Mouse (Mus musculus) spleen, adult 2 months (tissue): ENCODE data around the gene Tbc1d2b. TPM values are rescaled to one million over a fixed set of nuclear protein-coding genes. Genes with fewer than 3 reads are reported as not detected.

ENCODE experiments used
- DNase-seq, 2 experiments: peaks; one replicate each; pipeline versions ENCODE4 v3.0.0 to v3.0.0-alpha.2; 2012 to 2021; ENCODE audit warnings: low spot score in 2 of 2, low read depth in 1 of 2
- H3K27ac ChIP-seq: fragments of 200-500 bp; 2 replicates; pipeline ENCODE4 v1.5.1; 2012; ENCODE audit warnings: low read length, inconsistent platforms; ENCODE audit not compliant: insufficient read depth
- H3K27me3 ChIP-seq: fragments of 200-500 bp; 2 replicates; pipeline ENCODE4 v1.6.1; 2012; ENCODE audit warnings: mild to moderate bottlenecking, moderate library complexity, low read length, inconsistent platforms; ENCODE audit not compliant: control insufficient read depth, insufficient read depth
- H3K36me3 ChIP-seq: fragments of 200-500 bp; 2 replicates; pipeline ENCODE4 v1.6.1; 2012; ENCODE audit warnings: mild to moderate bottlenecking, low read length, inconsistent platforms; ENCODE audit not compliant: control insufficient read depth, insufficient read depth
- H3K4me1 ChIP-seq: fragments of 200-500 bp; 2 replicates; pipeline ENCODE4 v1.6.1; 2011; ENCODE audit warnings: inconsistent platforms; ENCODE audit not compliant: control insufficient read depth, insufficient read depth, insufficient read length
- H3K4me3 ChIP-seq: fragments of 200-500 bp; 2 replicates; pipeline ENCODE4 v1.5.1; 2011; ENCODE audit warnings: mild to moderate bottlenecking, inconsistent platforms; ENCODE audit not compliant: insufficient read depth, insufficient read length; ENCODE audit errors: extremely low read depth
- CTCF ChIP-seq: fragments of 200-500 bp; IDR thresholded peaks from 2 replicates; pipeline ENCODE4 v1.5.1; 2011; ENCODE audit warnings: mild to moderate bottlenecking, inconsistent platforms; ENCODE audit not compliant: insufficient read depth, insufficient read length, insufficient replicate concordance; ENCODE audit errors: extremely low read depth
- POLR2A ChIP-seq: fragments of 200-500 bp; IDR thresholded peaks from 2 replicates; pipeline ENCODE4 v1.6.1; 2011; ENCODE audit warnings: low read depth, low read length, inconsistent platforms
- WGBS: fragments of 180-500 bp; shearing (Covaris S2); methylation state at CpG from one replicate; pipeline ENCODE4 v1.1.7; 2018; 5-methylcytosine and 5-hydroxymethylcytosine counted together
- polyA plus RNA-seq: library from polyadenylated mRNA; depleted of rRNA; stranded (reverse); fragments of >200 nt; gene quantifications from 2 replicates; pipeline ENCODE4 v1.2.3, GENCODE M21; 2012

Gene Tbc1d2b
- polyA plus RNA-seq, 1 experiment: 26.4 TPM

- DNase-seq: no peak
- Histone ChIP-seq H3K27me3 (no peaks in the 10 kb centered on the region), H3K27ac (no peak overlapping the region), H3K4me3 (no peak overlapping the region), H3K4me1 (no peaks in the 10 kb centered on the region), H3K36me3 (peaks cover 7% of the 10 kb centered on the region)
- TF ChIP-seq POLR2A: no peak
- no peak for TF ChIP-seq CTCF
- 78% methylated on average over 6 of the region's 6 CpGs for WGBS
Measured at GRCm38 (mm10) chr9:90208655-90209054, 61.9 kb downstream of the Tbc1d2b start.

GRCm38 (mm10) chr9:90207808-90208207, 62.8 kb downstream of the Tbc1d2b start:
- Histone ChIP-seq H3K4me3 (no peak overlapping the region), H3K4me1 (no peaks in the 10 kb centered on the region), H3K36me3 (peaks cover 7% of the 10 kb centered on the region), H3K27me3 (no peaks in the 10 kb centered on the region), H3K27ac (no peak overlapping the region)
- WGBS: 88% methylated on average over 8 of the region's 8 CpGs
- TF ChIP-seq POLR2A: no peak
- no peak for TF ChIP-seq CTCF
- no peak for DNase-seq

- WGBS: 58% methylated on average over 2 of the region's 2 CpGs
- no peaks in the 10 kb centered on the region for H3K27me3 ChIP-seq
- peaks cover 5% of the 10 kb centered on the region; the same call in 1 of the 2 replicates for H3K4me1 ChIP-seq
- peaks cover 7% of the 10 kb centered on the region for H3K36me3 ChIP-seq
- peak; percentile 37 to 76 for DNase-seq
- H3K27ac ChIP-seq: no peak overlapping the region
- TF ChIP-seq POLR2A (no peak), CTCF (peak; percentile 84; the same call in 1 of the 2 replicates)
- H3K4me3 ChIP-seq: no peak overlapping the region
Measured at GRCm38 (mm10) chr9:90206500-90206899, 64.1 kb downstream of the Tbc1d2b start.

GRCm38 (mm10) chr9:90204396-90204915, 66.1 kb downstream of the Tbc1d2b start:
- 87% methylated on average over 8 of the region's 8 CpGs for WGBS
- H3K36me3 ChIP-seq: peaks cover 7% of the 10 kb centered on the region
- TF ChIP-seq POLR2A: no peak
- no peak for TF ChIP-seq CTCF

GRCm38 (mm10) chr9:90203233-90203632, 67.4 kb downstream of the Tbc1d2b start:
- no peaks in the 10 kb centered on the region for H3K27me3 ChIP-seq
- no peak overlapping the region for H3K4me3 ChIP-seq
- WGBS: 89% methylated on average over 5 of the region's 5 CpGs
- H3K36me3 ChIP-seq: peaks cover 4% of the 10 kb centered on the region
- no peak for TF ChIP-seq CTCF
- no peak for TF ChIP-seq POLR2A
- peaks cover 12% of the 10 kb centered on the region; the same call in 1 of the 2 replicates for H3K4me1 ChIP-seq
- H3K27ac ChIP-seq: no peak overlapping the region
- no peak for DNase-seq

More at GRCm38 (mm10) chr9:90204396-90204915, 66.1 kb downstream of the Tbc1d2b start:
- Histone ChIP-seq H3K4me3 (no peak overlapping the region), H3K4me1 (peaks cover 9% of the 10 kb centered on the region; the same call in 1 of the 2 replicates), H3K27ac (no peak overlapping the region), H3K27me3 (no peaks in the 10 kb centered on the region)
- DNase-seq: no peak

GRCm38 (mm10) chr9:90201541-90201940, 69.1 kb downstream of the Tbc1d2b start:
- WGBS: 35% methylated on average over 4 of the region's 4 CpGs

GRCm38 (mm10) chr9:90201096-90201495, 69.5 kb downstream of the Tbc1d2b start:
- WGBS: 78% methylated on average over 7 of the region's 7 CpGs
- no peak for DNase-seq
- no peak overlapping the region for H3K4me3 ChIP-seq
- peaks cover 15% of the 10 kb centered on the region; the same call in 1 of the 2 replicates for H3K4me1 ChIP-seq
- H3K27ac ChIP-seq: no peak overlapping the region
- H3K27me3 ChIP-seq: no peaks in the 10 kb centered on the region
- peaks cover 4% of the 10 kb centered on the region for H3K36me3 ChIP-seq
- TF ChIP-seq CTCF (no peak), POLR2A (no peak)

More at GRCm38 (mm10) chr9:90201541-90201940, 69.1 kb downstream of the Tbc1d2b start:
- Histone ChIP-seq H3K27ac (no peak overlapping the region), H3K4me3 (no peak overlapping the region), H3K4me1 (peaks cover 15% of the 10 kb centered on the region; the same call in 1 of the 2 replicates), H3K36me3 (peaks cover 4% of the 10 kb centered on the region), H3K27me3 (no peaks in the 10 kb centered on the region)
- no peak for TF ChIP-seq POLR2A
- no peak for DNase-seq
